Comparison of ENCODE assay signal across 8 mouse cellular contexts in genomic region chr6:120822937-120823614, GRCm38 (mm10). TPM values are rescaled to one million over a fixed set of nuclear protein-coding genes. Genes with fewer than 3 reads are reported as not detected.
DNase-seq lines count a peak whose midpoint lies in the region; ATAC-seq lines count a peak whose summit lies in the region.

No protein-coding gene starts in this region.

- peaks cover 41% of the 10 kb centered on the region for H3K4me1 ChIP-seq in megakaryocyte, embryonic 14.5 days
- no peaks in the 10 kb centered on the region; the same call in 1 of the 2 replicates for H3K4me1 ChIP-seq in hindbrain, embryonic 11.5 days (replicated peaks; ENCODE audit: control insufficient read depth, insufficient read depth, low read length)
- H3K4me1 ChIP-seq in liver, embryonic 11.5 days (replicated peaks; ENCODE audit: control insufficient read depth, insufficient read depth, low read length), result peaks cover 8% of the 10 kb centered on the region; the same call in 1 of the 2 replicates

- no peak overlapping the region for H3K27ac ChIP-seq in hindbrain, embryonic 11.5 days (ENCODE audit: low read depth, low read length)
- H3K27ac ChIP-seq in liver, embryonic 11.5 days (ENCODE audit: low read depth, low read length), result peak overlapping the region; percentile 28; the same call in 1 of the 2 replicates

- H3K36me3 ChIP-seq in megakaryocyte, embryonic 14.5 days (replicated peaks; ENCODE audit: low read length), result peaks cover 17% of the 10 kb centered on the region
- H3K36me3 ChIP-seq in hindbrain, embryonic 11.5 days (ENCODE audit: control insufficient read depth, insufficient read depth, low read length), result peaks cover 6% of the 10 kb centered on the region
- H3K36me3 ChIP-seq in liver, embryonic 11.5 days (ENCODE audit: control insufficient read depth, insufficient read depth, low read length), result peaks cover 15% of the 10 kb centered on the region

- H3K4me3 ChIP-seq in megakaryocyte, embryonic 14.5 days (replicated peaks), result peak overlapping the region; percentile 97
- H3K4me3 ChIP-seq in hindbrain, embryonic 11.5 days (ENCODE audit: low read depth, low read length), result peak overlapping the region; percentile 86
- H3K4me3 ChIP-seq in liver, embryonic 11.5 days (ENCODE audit: low read depth, low read length), result no peak overlapping the region

- DNase-seq in cerebellum, postnatal 10 days, result peak; percentile 54 to 58
- DNase-seq in hindbrain, embryonic 11.5 days (ENCODE audit: low spot score), result no peak
- DNase-seq in liver, embryonic 11.5 days (ENCODE audit: low spot score), result no peak
- peak; percentile 16 for DNase-seq in retina, embryonic 14.5 days (ENCODE audit: low spot score)
- DNase-seq in urinary bladder, postnatal 25 days (ENCODE audit: low spot score), result no peak
- DNase-seq in urinary bladder, postnatal 10 days (ENCODE audit: low spot score), result no peak

- WGBS in hindbrain, embryonic 11.5 days, result 76% methylated on average over 10 of the region's 10 CpGs
- 63% methylated on average over 10 of the region's 10 CpGs for WGBS in liver, embryonic 11.5 days

- no peaks in the 10 kb centered on the region for H3K27me3 ChIP-seq in megakaryocyte, embryonic 14.5 days (replicated peaks)
- no peaks in the 10 kb centered on the region for H3K27me3 ChIP-seq in hindbrain, embryonic 11.5 days (ENCODE audit: control insufficient read depth, insufficient read depth, low read length)
- no peaks in the 10 kb centered on the region for H3K27me3 ChIP-seq in liver, embryonic 11.5 days (replicated peaks; ENCODE audit: control insufficient read depth, insufficient read depth, low read length)

- H3K9me3 ChIP-seq in megakaryocyte, embryonic 14.5 days, result no peaks in the 10 kb centered on the region
- H3K9me3 ChIP-seq in hindbrain, embryonic 11.5 days (ENCODE audit: control insufficient read depth, low read length), result no peaks in the 10 kb centered on the region
- no peaks in the 10 kb centered on the region for H3K9me3 ChIP-seq in liver, embryonic 11.5 days (ENCODE audit: control insufficient read depth, low read length)

- no peak overlapping the region for H3K4me2 ChIP-seq in hindbrain, embryonic 11.5 days (replicated peaks; ENCODE audit: low read depth, low read length)
- H3K4me2 ChIP-seq in liver, embryonic 11.5 days, result peak overlapping the region; percentile 44

- no peak overlapping the region for H3K9ac ChIP-seq in hindbrain, embryonic 11.5 days (ENCODE audit: low read depth, low read length)
- 0 out of 2 replicates have a peak overlapping the region, but pooled peaks have one; percentile 11 for H3K9ac ChIP-seq in liver, embryonic 11.5 days (ENCODE audit: low read depth, low read length)

- no peak for ATAC-seq in megakaryocyte, adult 5-6 weeks (ENCODE audit: poor library complexity, severe bottlenecking)
- ATAC-seq in hindbrain, embryonic 11.5 days (ENCODE audit: low FRiP score), result peak; percentile 47; the same call in 1 of the 2 replicates
- ATAC-seq in liver, embryonic 11.5 days (replicated peaks; ENCODE audit: low FRiP score), result no peak

RNA-seq across cellular contexts. Expression of gene Atp6v1e1, which starts 0.5 kb away (rescaled TPM):
- polyA plus RNA-seq in megakaryocyte, embryonic 14.5 days (2012; ENCODE audit: insufficient read depth, low replicate concordance), result 30.4 and 97.6 TPM in 2 replicates
- 199 and 215 TPM in 2 replicates for total RNA-seq in megakaryocyte, adult 5-6 weeks (2015)
- 199 and 203 TPM in 2 replicates for total RNA-seq in megakaryocyte, adult 5-6 weeks (2017)
- 183 and 184 TPM in 2 replicates for polyA plus RNA-seq in hindbrain, embryonic 11.5 days (2014; fragmentation: Nextera tagmentation; extraction: Ambion mirVana)
- 160 and 164 TPM in 2 replicates for polyA plus RNA-seq in liver, embryonic 11.5 days (2014; fragmentation: Nextera tagmentation; extraction: Ambion mirVana)

RNA-seq across cellular contexts. Expression of gene Bcl2l13, which starts 12.9 kb away (rescaled TPM):
- polyA plus RNA-seq in megakaryocyte, embryonic 14.5 days (2012; ENCODE audit: insufficient read depth, low replicate concordance), result 15.8 and 34.6 TPM in 2 replicates
- 12.3 and 14.6 TPM in 2 replicates for total RNA-seq in megakaryocyte, adult 5-6 weeks (2015)
- 16.3 and 24.5 TPM in 2 replicates for total RNA-seq in megakaryocyte, adult 5-6 weeks (2017)
- polyA plus RNA-seq in hindbrain, embryonic 11.5 days (2014; fragmentation: Nextera tagmentation; extraction: Ambion mirVana), result 31.7 and 33.7 TPM in 2 replicates
- polyA plus RNA-seq in liver, embryonic 11.5 days (2014; fragmentation: Nextera tagmentation; extraction: Ambion mirVana), result 52.3 and 66.2 TPM in 2 replicates

RNA-seq across cellular contexts. Expression of gene Slc25a18, which starts 49.7 kb away (rescaled TPM):
- polyA plus RNA-seq in megakaryocyte, embryonic 14.5 days (2012; ENCODE audit: insufficient read depth, low replicate concordance), result not detected in 2 replicates
- not detected in 2 replicates for total RNA-seq in megakaryocyte, adult 5-6 weeks (2015)
- total RNA-seq in megakaryocyte, adult 5-6 weeks (2017), result 0.22 TPM in 1 of 2 replicates, not detected in the other
- polyA plus RNA-seq in hindbrain, embryonic 11.5 days (2014; fragmentation: Nextera tagmentation; extraction: Ambion mirVana), result 2.2 and 2.3 TPM in 2 replicates
- polyA plus RNA-seq in liver, embryonic 11.5 days (2014; fragmentation: Nextera tagmentation; extraction: Ambion mirVana), result 0.08 TPM in 1 of 2 replicates, not detected in the other

Comparison
In these comparisons a context has a peak if more than half of its experiments do, and no peak if none do; other contexts are left out.
1. DNase-seq: peak in cerebellum, postnatal 10 days (2 of 2) and retina, embryonic 14.5 days (single experiment); none in hindbrain, embryonic 11.5 days (single experiment), liver, embryonic 11.5 days (single experiment), urinary bladder, postnatal 25 days (single experiment) and urinary bladder, postnatal 10 days (single experiment).